Mouse (Mus musculus): Measurements from ENCODE around the gene Arpc2. TPM values are rescaled to one million over a fixed set of nuclear protein-coding genes. Genes with fewer than 3 reads are reported as not detected.

Arpc2 gene
- polyA plus RNA-seq (2017; shearing (Covaris generic)) = 1,000 to 10,000 TPM; 1,103 to 1,270 TPM

DNA sequence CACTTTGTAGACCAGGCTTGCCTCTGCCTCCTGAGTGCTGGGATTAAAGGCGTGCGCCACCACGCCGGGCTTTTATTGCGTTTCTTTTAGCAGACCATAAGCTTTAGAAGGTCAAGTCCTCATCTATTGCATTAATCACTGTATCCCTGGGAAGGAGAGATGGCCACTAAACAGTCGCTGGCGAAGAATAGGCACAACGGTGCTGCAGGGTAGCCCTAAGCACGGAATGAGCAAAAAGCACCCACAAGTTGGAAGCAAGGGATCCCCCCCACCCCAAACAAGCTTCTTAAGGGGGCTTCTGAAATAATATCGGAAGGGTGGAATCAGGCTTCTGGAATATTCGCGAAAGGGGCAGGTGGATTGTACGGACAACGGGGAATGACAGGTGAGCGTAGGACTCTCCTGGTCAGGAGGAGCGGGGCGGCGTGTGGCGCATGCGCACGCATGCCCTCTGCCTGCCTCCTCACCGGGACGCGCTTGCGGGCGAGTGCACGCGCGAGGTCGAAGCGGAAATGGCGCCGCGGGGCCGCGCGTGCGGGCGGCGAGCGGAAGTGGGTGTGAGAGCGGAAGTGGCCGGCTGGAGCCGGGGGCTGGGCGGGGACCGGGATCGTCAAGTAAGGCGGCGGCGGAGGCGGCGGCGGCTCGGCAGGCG is at the start of gene Arpc2:
Arpc2 (plus strand) TSS at position 147 of the 652 bp plus-strand sequence.

GRCm38 (mm10) chr1:74194445-74194844 is 41.4 kb upstream of the Arpc2 start, which contains the start of gene Cxcr1:
Gene Cxcr1 (minus strand): TSS chr1:74194631.

DNA sequence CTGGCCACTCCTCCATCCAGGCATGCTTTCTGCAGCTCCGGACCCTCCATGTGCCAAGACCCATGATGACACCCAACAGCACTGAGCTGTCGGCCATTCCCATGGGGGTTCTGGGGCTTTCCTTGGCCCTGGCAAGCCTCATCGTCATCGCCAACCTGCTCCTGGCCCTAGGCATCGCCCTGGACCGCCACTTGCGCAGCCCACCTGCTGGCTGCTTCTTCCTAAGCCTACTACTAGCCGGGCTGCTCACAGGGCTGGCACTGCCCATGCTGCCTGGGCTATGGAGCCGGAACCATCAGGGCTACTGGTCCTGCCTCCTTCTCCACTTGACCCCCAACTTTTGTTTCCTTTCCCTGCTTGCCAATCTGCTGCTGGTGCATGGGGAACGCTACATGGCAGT is 42.7 kb downstream of the Arpc2 start, which contains the start of gene Gpbar1:
Gpbar1 (plus strand) TSS at position 13 of the 400 bp plus-strand sequence.

DNA sequence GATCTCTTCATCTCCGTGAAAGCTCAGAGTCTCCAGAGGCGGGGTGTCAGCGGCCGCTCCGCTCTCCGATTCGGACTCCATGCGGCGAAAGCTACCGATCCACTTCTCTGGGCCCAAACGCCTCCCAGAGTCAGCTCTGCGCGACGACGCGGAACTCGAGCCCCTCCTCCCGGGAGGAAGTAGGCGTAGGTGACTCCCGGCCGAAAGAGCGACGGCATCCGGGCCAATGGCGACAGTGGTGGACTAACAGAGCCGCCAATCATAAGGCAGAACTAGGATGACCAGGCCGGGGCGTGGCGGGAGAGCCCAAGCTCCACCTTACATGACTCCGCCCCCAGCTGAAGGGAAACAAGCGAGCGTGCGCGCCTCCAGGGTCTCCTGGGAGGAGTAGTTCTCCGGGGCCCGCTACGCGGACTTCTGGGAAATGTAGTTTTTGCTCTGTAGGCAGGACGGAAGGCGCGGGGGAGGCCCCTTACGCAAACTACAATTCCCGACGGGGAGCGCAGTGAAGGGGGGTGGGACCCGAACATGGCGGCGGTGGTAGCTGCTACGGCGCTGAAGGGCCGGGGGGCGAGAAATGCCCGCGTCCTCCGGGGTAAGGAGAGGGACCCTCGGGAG is 48.8 kb downstream of the Arpc2 start, which contains the start of the genes Aamp and Pnkd:
Aamp (minus strand) TSS at position 196 of the 618 bp plus-strand sequence.
Pnkd (plus strand) TSS at position 388 of the 618 bp plus-strand sequence.

GRCm38 (mm10) chr1:74305522-74305921 is 69.6 kb downstream of the Arpc2 start, which contains the start of gene Tmbim1:
Gene Tmbim1 (minus strand): TSS chr1:74305622.

Other genes with a start within 250 kb of the Arpc2 start
- gene Tns1, start 111.6 kb upstream of the Arpc2 start, polyA plus RNA-seq (2017; shearing (Covaris generic)) = 10 to 100 TPM in 1 of 2 experiments, 1 to 10 TPM in 1; 7.8 to 22.3 TPM
- not detected for gene Rufy4, start 110.5 kb upstream of the Arpc2 start, polyA plus RNA-seq (2017; shearing (Covaris generic))
- gene Cxcr2, start 82.1 kb upstream of the Arpc2 start, polyA plus RNA-seq (2017; shearing (Covaris generic)) = under 1 TPM; 0.05 to 0.18 TPM
- not detected for gene Cxcr1, start 41.5 kb upstream of the Arpc2 start, polyA plus RNA-seq (2017; shearing (Covaris generic))
- under 1 TPM in 1 of 2 experiments, not detected in 1; 0.16 TPM for gene Gpbar1, start 42.5 kb downstream of the Arpc2 start, polyA plus RNA-seq (2017; shearing (Covaris generic))
- gene Aamp, start 48.7 kb downstream of the Arpc2 start, polyA plus RNA-seq (2017; shearing (Covaris generic)) = 100 to 1,000 TPM; 193 to 248 TPM
- 10 to 100 TPM; 70.6 to 76.1 TPM for gene Pnkd, start 48.8 kb downstream of the Arpc2 start, polyA plus RNA-seq (2017; shearing (Covaris generic))
- 10 to 100 TPM in 1 of 2 experiments, 1 to 10 TPM in 1; 8.1 to 31.0 TPM for gene Tmbim1, start 69.5 kb downstream of the Arpc2 start, polyA plus RNA-seq (2017; shearing (Covaris generic))
- not detected for gene Catip, start 126.0 kb downstream of the Arpc2 start, polyA plus RNA-seq (2017; shearing (Covaris generic))
- 1 to 10 TPM; 1.9 to 4.5 TPM for gene Slc11a1, start 139.1 kb downstream of the Arpc2 start, polyA plus RNA-seq (2017; shearing (Covaris generic))
- gene Ctdsp1, start 155.4 kb downstream of the Arpc2 start, polyA plus RNA-seq (2017; shearing (Covaris generic)) = 1 to 10 TPM; 4.9 to 6.8 TPM
- gene Vil1, start 173.3 kb downstream of the Arpc2 start, polyA plus RNA-seq (2017; shearing (Covaris generic)) = under 1 TPM; 0.05 to 0.16 TPM

Measured in activated CD4-positive, CD25-positive, alpha-beta regulatory T cell (primary cell).